Mouse (Mus musculus) liver, adult 2 months (tissue): ENCODE results near the gene Rpl36.

Experiments used
- CTCF ChIP-seq: fragments of 200-500 bp; IDR thresholded peaks from 2 replicates; pipeline ENCODE4 v1.5.1; 2011; ENCODE audit warnings: low read depth, low read length, control low read depth
- POLR2A ChIP-seq: fragments of 200-500 bp; IDR thresholded peaks from 2 replicates; pipeline ENCODE4 v1.6.1; 2011; ENCODE audit warnings: low read length, control low read depth; ENCODE audit not compliant: insufficient read depth; ENCODE audit errors: extremely low read depth

DNA sequence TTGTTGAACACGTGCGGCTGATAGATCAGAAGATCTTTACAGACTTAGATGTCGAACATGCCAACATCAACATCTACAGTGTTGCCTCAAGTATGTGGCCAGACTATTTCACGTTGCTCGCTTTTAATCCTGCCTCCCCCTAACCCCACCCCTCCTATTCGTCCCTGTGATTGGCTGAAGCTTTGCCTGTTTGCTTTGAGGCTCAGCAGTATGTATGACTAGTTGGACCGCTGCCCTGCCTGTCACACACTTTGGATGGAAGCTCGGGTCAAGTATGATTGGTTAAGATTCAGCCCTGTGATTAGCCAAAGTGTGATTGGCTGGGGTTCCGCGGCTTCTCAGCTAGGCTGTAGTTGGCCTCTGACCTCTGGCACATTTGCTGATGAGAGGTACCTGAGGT, 38.6 kb downstream of the Rpl36 start:
- TF ChIP-seq CTCF (no peak), POLR2A (no peak)
